Mouse (Mus musculus) brain, embryonic 14.5 days (tissue): ENCODE measurements around the gene Zfp358.

Source experiments
- CTCF ChIP-seq: fragments of 200-500 bp; IDR thresholded peaks from 2 replicates; pipeline ENCODE4 v1.5.1; 2012; ENCODE audit warnings: inconsistent platforms, mild to moderate bottlenecking, moderate library complexity, borderline replicate concordance; ENCODE audit not compliant: insufficient read depth, insufficient read length; ENCODE audit errors: extremely low read depth
- POLR2A ChIP-seq: fragments of 200-500 bp; IDR thresholded peaks from 2 replicates; pipeline ENCODE4 v1.6.1; 2012; ENCODE audit warnings: mild to moderate bottlenecking, inconsistent platforms, borderline replicate concordance; ENCODE audit not compliant: poor library complexity, insufficient read depth, insufficient read length, severe bottlenecking; ENCODE audit errors: extremely low read depth

- TF ChIP-seq POLR2A (peak; percentile 86), CTCF (0 out of 2 replicates have a peak, but pooled peaks have one; percentile 1)
Observed at GRCm38 (mm10) chr8:3500235-3501090, 7.5 kb downstream of the Zfp358 start, which contains the start of gene Mcoln1.
